16 mouse cellular contexts compared by ENCODE assay signal in the genomic region with DNA sequence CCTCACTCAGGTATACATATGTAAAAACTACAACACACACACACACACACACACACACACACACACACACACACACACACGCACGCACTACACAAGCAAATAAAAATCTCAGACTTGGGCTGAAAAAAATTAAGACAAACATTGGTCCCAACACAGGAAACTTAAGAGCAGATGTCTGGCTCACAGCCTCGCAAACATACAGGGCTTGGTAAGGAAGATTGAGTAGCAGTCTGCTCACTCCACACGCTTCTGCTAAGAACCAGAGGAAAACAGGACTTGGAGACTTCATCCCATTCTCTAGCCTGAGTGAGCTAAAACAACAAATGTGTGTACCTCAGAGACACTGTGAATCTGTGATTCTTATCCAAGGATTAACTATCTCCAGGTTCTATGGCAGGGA.
DNase-seq lines count a peak whose midpoint lies in the region; ATAC-seq and TF ChIP-seq lines count a peak whose summit lies in the region.
"Had no signal": no experiment of that assay in that cellular context is flagged by ENCODE, and none has a peak within 500 bp of the region (broad histone marks: within the 10 kb centered on the region; RNA-seq: fewer than 3 reads in every experiment).

No protein-coding gene starts in this region.

- no peaks in the 10 kb centered on the region for H3K27me3 ChIP-seq in forebrain, postnatal 0 days (ENCODE audit: insufficient read depth, low read length)
- H3K27me3 ChIP-seq in forebrain, embryonic 10.5 days (ENCODE audit: poor library complexity, severe bottlenecking): no peaks in the 10 kb centered on the region
- H3K27me3 ChIP-seq in lung, embryonic 16.5 days (ENCODE audit: control insufficient read depth, insufficient read depth, low read depth, low read length): no peaks in the 10 kb centered on the region
- H3K27me3 ChIP-seq in embryonic facial prominence, embryonic 10.5 days (replicated peaks; ENCODE audit: low read depth, poor library complexity, severe bottlenecking): 0 out of 2 replicates have a peak, but pooled peaks cover 1% of the 10 kb centered on the region
- H3K27me3 ChIP-seq in limb, embryonic 14.5 days (ENCODE audit: control insufficient read depth, insufficient read depth, low read length): no peaks in the 10 kb centered on the region
- H3K27me3 ChIP-seq: CH12.LX; heart, embryonic 13.5 days; hindbrain, embryonic 13.5 days had no signal

- no peaks in the 10 kb centered on the region for H3K4me1 ChIP-seq in forebrain, postnatal 0 days (ENCODE audit: insufficient read depth)
- peaks cover 26% of the 10 kb centered on the region for H3K4me1 ChIP-seq in forebrain, embryonic 10.5 days
- H3K4me1 ChIP-seq in lung, embryonic 16.5 days (replicated peaks; ENCODE audit: control insufficient read depth, insufficient read depth, low read length): peaks cover 13% of the 10 kb centered on the region
- peaks cover 50% of the 10 kb centered on the region for H3K4me1 ChIP-seq in embryonic facial prominence, embryonic 10.5 days
- peaks cover 24% of the 10 kb centered on the region for H3K4me1 ChIP-seq in limb, embryonic 14.5 days (ENCODE audit: control insufficient read depth, insufficient read depth, low read length)

- H3K9ac ChIP-seq in forebrain, postnatal 0 days: no peak overlapping the region
- H3K9ac ChIP-seq in lung, embryonic 16.5 days (ENCODE audit: low read length): no peak overlapping the region
- H3K9ac ChIP-seq in limb, embryonic 14.5 days (ENCODE audit: low read depth, low read length, severe bottlenecking): no peak overlapping the region
- H3K9ac ChIP-seq: heart, embryonic 13.5 days; hindbrain, embryonic 13.5 days; liver, postnatal 0 days had no signal

- no peaks in the 10 kb centered on the region for H3K9me3 ChIP-seq in forebrain, postnatal 0 days (ENCODE audit: low read length)
- H3K9me3 ChIP-seq in forebrain, embryonic 10.5 days: no peaks in the 10 kb centered on the region
- no peaks in the 10 kb centered on the region for H3K9me3 ChIP-seq in lung, embryonic 16.5 days (ENCODE audit: control insufficient read depth, low read length)
- no peaks in the 10 kb centered on the region for H3K9me3 ChIP-seq in embryonic facial prominence, embryonic 10.5 days
- no peaks in the 10 kb centered on the region for H3K9me3 ChIP-seq in limb, embryonic 14.5 days (ENCODE audit: control insufficient read depth, low read length)
- H3K9me3 ChIP-seq: heart, embryonic 13.5 days; hindbrain, embryonic 13.5 days had no signal

- peak overlapping the region; percentile 21; the same call in 1 of the 2 replicates for H3K27ac ChIP-seq in forebrain, postnatal 0 days (ENCODE audit: low read depth, low read length)
- H3K27ac ChIP-seq in forebrain, embryonic 10.5 days: no peak overlapping the region
- H3K27ac ChIP-seq in lung, embryonic 16.5 days (ENCODE audit: low read length): peak overlapping the region; percentile 76
- peak overlapping the region; percentile 61 for H3K27ac ChIP-seq in embryonic facial prominence, embryonic 10.5 days (replicated peaks)
- no peak overlapping the region for H3K27ac ChIP-seq in limb, embryonic 14.5 days (replicated peaks; ENCODE audit: low read depth, low read length)
- H3K27ac ChIP-seq: gastrocnemius, adult 2 months; heart, embryonic 13.5 days; hindbrain, embryonic 13.5 days had no signal

- WGBS in forebrain, postnatal 0 days: 51% methylated on average over 4 of the region's 4 CpGs
- WGBS in forebrain, embryonic 10.5 days: 81% methylated on average over 4 of the region's 4 CpGs
- 10% methylated on average over 4 of the region's 4 CpGs for WGBS in lung, embryonic 16.5 days
- 71% methylated on average over 4 of the region's 4 CpGs for WGBS in embryonic facial prominence, embryonic 10.5 days
- WGBS in limb, embryonic 14.5 days: 12% methylated on average over 4 of the region's 4 CpGs

- peak; percentile 42; the same call in 1 of the 2 replicates for ATAC-seq in forebrain, postnatal 0 days
- ATAC-seq in lung, embryonic 16.5 days (ENCODE audit: low read depth): peak; percentile 65
- no peak for ATAC-seq in limb, embryonic 14.5 days (ENCODE audit: low FRiP score, low read depth)
- ATAC-seq: liver, postnatal 0 days had no signal

- no peak for TF ChIP-seq CTCF in forebrain, postnatal 0 days (IDR thresholded peaks at IDR 0.05; ENCODE audit: low read depth)

- H3K4me2 ChIP-seq in forebrain, postnatal 0 days (ENCODE audit: low read depth): no peak overlapping the region
- no peak overlapping the region for H3K4me2 ChIP-seq in lung, embryonic 16.5 days (ENCODE audit: low read depth, low read length)
- H3K4me2 ChIP-seq in limb, embryonic 14.5 days (replicated peaks; ENCODE audit: low read depth, low read length, severe bottlenecking): no peak overlapping the region
- H3K4me2 ChIP-seq: heart, embryonic 13.5 days; hindbrain, embryonic 13.5 days had no signal

- no peak for TF ChIP-seq POLR2A in limb, embryonic 14.5 days (IDR thresholded peaks at IDR 0.05; ENCODE audit: borderline replicate concordance, extremely low read depth, insufficient read depth, insufficient read length)

- no peaks in the 10 kb centered on the region for H3K36me3 ChIP-seq in forebrain, postnatal 0 days (ENCODE audit: insufficient read depth)
- no peaks in the 10 kb centered on the region for H3K36me3 ChIP-seq in forebrain, embryonic 10.5 days (replicated peaks)
- H3K36me3 ChIP-seq in lung, embryonic 16.5 days (ENCODE audit: control insufficient read depth, insufficient read depth, low read length): no peaks in the 10 kb centered on the region
- no peaks in the 10 kb centered on the region for H3K36me3 ChIP-seq in embryonic facial prominence, embryonic 10.5 days (replicated peaks)
- no peaks in the 10 kb centered on the region for H3K36me3 ChIP-seq in limb, embryonic 14.5 days (ENCODE audit: control insufficient read depth, insufficient read depth, low read length)
- H3K36me3 ChIP-seq: heart, embryonic 13.5 days; hindbrain, embryonic 13.5 days had no signal

- H3K4me3 ChIP-seq in forebrain, postnatal 0 days (ENCODE audit: low read depth, low read length): no peak overlapping the region
- no peak overlapping the region for H3K4me3 ChIP-seq in forebrain, embryonic 10.5 days
- no peak overlapping the region for H3K4me3 ChIP-seq in lung, embryonic 16.5 days (ENCODE audit: low read length)
- no peak overlapping the region for H3K4me3 ChIP-seq in embryonic facial prominence, embryonic 10.5 days
- H3K4me3 ChIP-seq in limb, embryonic 14.5 days (replicated peaks; ENCODE audit: low read length): no peak overlapping the region
- H3K4me3 ChIP-seq: gastrocnemius, adult 2 months; heart, embryonic 13.5 days; hindbrain, embryonic 13.5 days had no signal

- DNase-seq in forebrain, postnatal 0 days: peak; percentile 67
- no peak for DNase-seq in forebrain, embryonic 10.5 days (ENCODE audit: extremely low spot score, low spot score)
- no peak for DNase-seq in lung, adult 18-20 months
- DNase-seq in embryonic facial prominence, embryonic 10.5 days (ENCODE audit: low spot score): no peak
- DNase-seq in limb, embryonic 14.5 days (ENCODE audit: low spot score): peak; percentile 54
- DNase-seq in cerebellum, adult 8-10 months: no peak
- DNase-seq: adrenal gland, postnatal 25 days; cerebellum, adult 9-11 months; gastrocnemius, adult 2 months; liver, postnatal 0 days; right cerebral cortex, postnatal 25 days; thymus, postnatal 4 days had no signal

Comparison
In these comparisons a context has a peak if more than half of its experiments do, and no peak if none do; other contexts are left out.
1. DNase-seq: peak in forebrain, postnatal 0 days (single experiment) and limb, embryonic 14.5 days (single experiment); none in forebrain, embryonic 10.5 days (single experiment), lung, adult 18-20 months (0 of 2), embryonic facial prominence, embryonic 10.5 days (single experiment) and cerebellum, adult 8-10 months (single experiment).
2. H3K27ac ChIP-seq: peak in forebrain, postnatal 0 days (single experiment), lung, embryonic 16.5 days (single experiment) and embryonic facial prominence, embryonic 10.5 days (single experiment); none in forebrain, embryonic 10.5 days (single experiment) and limb, embryonic 14.5 days (single experiment).